Mouse (Mus musculus) heart, embryonic 13.5 days (tissue): ENCODE data around the gene Rmi2. TPM values are rescaled to one million over a fixed set of nuclear protein-coding genes. Genes with fewer than 3 reads are reported as not detected.

Experiments
- ATAC-seq: fragments of 200-750 bp; cut with Nextera tagmentation; 2 replicates; pipeline ENCODE4 v1.8.0; 2017; ENCODE audit warnings: moderate TSS enrichment; ENCODE audit not compliant: insufficient number of reproducible peaks, low FRiP score, low TSS enrichment; ENCODE audit errors: extremely low read depth
- H3K27ac ChIP-seq: fragments of 300-500 bp; sonication (generic); replicated peaks from 2 replicates; pipeline ENCODE4 v1.5.1; 2015; ENCODE audit warnings: moderate library complexity, mild to moderate bottlenecking, inconsistent platforms
- H3K27me3 ChIP-seq: fragments of 300-500 bp; sonication (generic); replicated peaks from 2 replicates; pipeline ENCODE4 v1.6.1; 2015; ENCODE audit warnings: mild to moderate bottlenecking, inconsistent platforms
- H3K36me3 ChIP-seq: fragments of 300-500 bp; sonication (generic); 2 replicates; pipeline ENCODE4 v1.6.1; 2015; ENCODE audit warnings: mild to moderate bottlenecking, inconsistent platforms
- H3K4me1 ChIP-seq: fragments of 300-500 bp; sonication (generic); 2 replicates; pipeline ENCODE4 v1.6.1; 2015; ENCODE audit warnings: inconsistent platforms
- H3K4me2 ChIP-seq: fragments of 300-500 bp; sonication (generic); 2 replicates; pipeline ENCODE4 v1.6.1; 2015; ENCODE audit warnings: inconsistent platforms, mild to moderate bottlenecking, moderate library complexity
- H3K4me3 ChIP-seq: fragments of 300-500 bp; sonication (generic); 2 replicates; pipeline ENCODE4 v1.5.1; 2015; ENCODE audit warnings: moderate library complexity, mild to moderate bottlenecking, inconsistent platforms
- H3K9ac ChIP-seq: fragments of 300-500 bp; sonication (generic); 2 replicates; pipeline ENCODE4 v1.6.1; 2015; ENCODE audit warnings: inconsistent platforms, mild to moderate bottlenecking, moderate library complexity
- H3K9me3 ChIP-seq: fragments of 300-500 bp; sonication (generic); 2 replicates; pipeline ENCODE4 v1.6.1; 2016; ENCODE audit warnings: inconsistent platforms
- WGBS: fragments of 180-500 bp; shearing (Covaris S2); methylation state at CpG from one replicate; pipeline ENCODE4 v1.1.7; 2015; ENCODE audit warnings: mixed read lengths; 5-methylcytosine and 5-hydroxymethylcytosine counted together
- polyA plus RNA-seq: library from polyadenylated mRNA; unstranded; fragments of >200 nt; fragmentation: Nextera tagmentation; extraction: Ambion mirVana; gene quantifications from 2 replicates; pipeline ENCODE4 v1.2.1, GENCODE M21; 2015

The Rmi2 gene
- polyA plus RNA-seq, 1 experiment from 2014 or later = 2.8 TPM

DNA sequence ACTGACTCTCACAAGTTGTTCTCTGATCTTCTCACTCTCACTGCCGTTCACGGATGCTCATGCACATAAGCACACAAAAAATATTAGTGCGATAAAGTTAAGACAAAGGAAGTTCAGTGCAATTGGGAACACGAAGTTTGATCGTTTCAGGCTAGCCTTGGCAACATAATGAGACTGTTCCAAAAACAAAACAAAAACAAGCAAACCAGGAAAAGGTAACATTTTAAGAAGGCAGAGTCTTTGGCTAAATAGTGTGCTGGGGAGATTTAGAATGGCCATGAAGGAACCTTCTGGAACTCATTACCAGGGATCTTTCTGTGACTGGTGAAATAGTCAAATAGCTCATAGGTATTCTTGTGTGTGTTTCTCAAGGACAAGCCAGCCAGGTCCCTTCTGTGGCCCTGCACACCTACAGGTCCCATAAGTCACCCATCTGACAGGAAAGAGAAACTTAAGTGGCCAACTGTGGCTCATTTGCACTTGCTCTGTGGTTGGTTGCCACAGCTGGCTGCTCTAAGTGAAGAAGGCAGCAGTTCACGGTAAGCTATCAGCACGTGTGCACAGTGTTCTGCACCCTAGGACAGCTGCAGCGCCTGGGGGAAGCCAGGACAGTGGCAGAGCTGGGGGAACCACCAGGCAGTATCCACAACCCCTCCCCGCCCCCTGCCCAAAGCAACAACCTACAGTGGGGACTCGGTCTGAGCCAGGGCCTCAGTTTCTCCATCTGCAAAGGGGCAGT, 28.9 kb upstream of the Rmi2 start, which contains the start of gene Prm1:
Gene Prm1 (minus strand): TSS at position 51 of the 739 bp plus-strand sequence.
- 71% methylated on average over 10 of the region's 10 CpGs for WGBS

DNA sequence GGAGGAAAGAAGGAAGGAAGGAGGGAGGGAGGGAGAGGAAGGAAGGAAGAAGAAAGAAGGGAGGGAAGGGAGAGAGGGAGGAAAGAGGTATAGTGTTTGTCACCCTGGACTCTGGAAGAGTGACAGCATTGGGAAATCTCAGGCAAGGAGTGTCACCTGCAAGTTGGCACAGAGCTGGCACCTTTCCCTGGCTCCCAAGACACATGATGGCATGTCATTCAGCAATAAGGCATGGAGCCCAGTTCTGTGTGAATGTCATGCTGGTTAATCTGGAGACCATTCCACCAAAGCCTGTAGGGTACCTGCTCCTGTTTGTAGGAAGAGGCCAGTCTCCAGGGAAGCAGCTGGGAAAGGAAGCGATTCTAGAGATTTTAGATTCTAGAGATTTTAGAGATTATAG, 24.5 kb upstream of the Rmi2 start:
- WGBS = 76% methylated on average over 1 of the region's 1 CpGs
- peaks cover 21% of the 10 kb centered on the region for H3K4me1 ChIP-seq
- H3K36me3 ChIP-seq = no peaks in the 10 kb centered on the region

More for the DNA sequence above, 28.9 kb upstream of the Rmi2 start, which contains the start of gene Prm1:
- Histone ChIP-seq H3K4me1 (peaks cover 2% of the 10 kb centered on the region), H3K4me3 (no peak within 1 kb of the TSS), H3K36me3 (no peaks in the 10 kb centered on the region), H3K4me2 (no peak within 1 kb of the TSS), H3K9me3 (no peaks in the 10 kb centered on the region), H3K27me3 (peaks cover 7% of the 10 kb centered on the region), H3K27ac (no peak within 1 kb of the TSS), H3K9ac (no peak within 1 kb of the TSS)
- no peak for ATAC-seq

DNA sequence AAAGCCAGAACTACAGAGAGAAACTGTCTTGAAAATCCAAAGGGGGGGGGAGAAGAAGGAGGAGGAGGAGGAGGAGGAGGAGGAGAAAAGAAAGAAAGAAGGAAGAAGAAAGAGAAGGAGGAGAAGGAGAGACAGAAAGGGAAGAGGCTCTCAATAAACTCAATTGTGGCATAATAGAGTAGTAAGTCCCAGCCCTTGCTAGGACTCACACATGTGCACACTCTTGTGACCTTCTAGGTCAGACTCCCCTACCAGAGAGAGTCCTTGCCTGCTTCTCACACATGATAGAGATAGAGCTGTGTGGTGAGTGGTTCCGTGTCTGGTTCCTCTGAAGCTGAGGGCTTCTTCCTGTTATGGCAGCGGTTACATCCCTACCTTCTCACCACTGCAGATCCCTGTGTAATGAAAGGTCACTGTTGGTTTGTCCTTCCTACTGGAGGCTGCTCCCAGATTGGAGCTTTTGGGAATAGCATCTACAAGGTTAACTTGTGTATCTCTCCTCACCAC, 21.9 kb upstream of the Rmi2 start, which contains the start of gene Gm11172:
Gene Gm11172 (plus strand): TSS at position 51 of the 507 bp plus-strand sequence.
- Histone ChIP-seq H3K27ac (no peak within 1 kb of the TSS), H3K4me2 (no peak within 1 kb of the TSS), H3K9me3 (no peaks in the 10 kb centered on the region), H3K9ac (no peak within 1 kb of the TSS), H3K4me1 (peaks cover 30% of the 10 kb centered on the region), H3K27me3 (peaks cover 5% of the 10 kb centered on the region; the same call in 1 of the 2 replicates), H3K4me3 (no peak within 1 kb of the TSS), H3K36me3 (no peaks in the 10 kb centered on the region)
- 67% methylated on average over 2 of the region's 2 CpGs for WGBS
- no peak for ATAC-seq

More for the DNA sequence above, 24.5 kb upstream of the Rmi2 start:
- Histone ChIP-seq H3K4me2 (no peak overlapping the region), H3K4me3 (no peak overlapping the region), H3K9me3 (no peaks in the 10 kb centered on the region), H3K27me3 (peaks cover 8% of the 10 kb centered on the region), H3K27ac (no peak overlapping the region), H3K9ac (no peak overlapping the region)
- ATAC-seq = no peak

DNA sequence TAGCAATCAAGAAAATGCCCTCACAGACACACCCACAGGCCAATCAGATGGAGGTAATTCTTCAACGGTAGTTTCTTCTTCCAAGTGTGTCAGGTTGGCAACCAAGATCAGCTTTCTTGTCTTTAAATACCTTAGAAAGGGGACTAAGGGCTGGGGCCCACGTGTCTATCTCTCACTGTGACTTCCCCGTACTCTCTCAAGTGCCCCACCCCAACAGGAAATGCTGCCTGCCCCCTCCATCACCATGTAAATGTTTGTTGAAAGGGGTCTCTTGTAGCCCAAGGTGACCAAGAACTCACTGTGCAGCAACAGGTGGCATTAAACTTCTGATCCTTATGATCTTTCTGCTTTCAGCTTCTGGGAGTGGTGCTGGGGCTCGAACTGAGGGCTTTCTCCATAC, 21.1 kb upstream of the Rmi2 start:
- H3K4me1 ChIP-seq = peaks cover 30% of the 10 kb centered on the region
- no peak overlapping the region for H3K4me3 ChIP-seq
- ATAC-seq = no peak
- no peak overlapping the region for H3K27ac ChIP-seq
- no peaks in the 10 kb centered on the region for H3K9me3 ChIP-seq
- H3K36me3 ChIP-seq = no peaks in the 10 kb centered on the region
- 75% methylated on average over 4 of the region's 4 CpGs for WGBS
- no peak overlapping the region for H3K9ac ChIP-seq
- H3K27me3 ChIP-seq = peaks cover 5% of the 10 kb centered on the region; the same call in 1 of the 2 replicates
- H3K4me2 ChIP-seq = no peak overlapping the region

DNA sequence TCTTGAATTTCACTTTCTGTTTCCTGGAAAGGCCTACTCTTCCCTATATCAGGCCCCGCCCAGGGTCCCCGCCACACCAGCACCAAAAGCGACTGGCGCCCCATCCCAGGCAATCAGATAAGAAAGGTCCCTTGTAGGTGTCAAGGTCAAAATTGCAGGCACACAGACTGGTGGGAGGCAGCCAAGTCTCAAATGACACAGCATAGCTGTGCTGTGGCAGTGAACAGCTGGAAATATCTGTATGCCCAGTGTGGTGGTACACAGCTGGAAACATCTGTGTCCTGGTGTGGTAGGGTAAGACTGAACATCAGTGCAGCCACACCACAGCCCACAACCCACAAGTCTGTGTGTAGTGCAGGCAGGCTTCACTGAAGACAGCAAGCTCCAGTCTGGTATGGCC, 20.0 kb upstream of the Rmi2 start:
- Histone ChIP-seq H3K9me3 (no peaks in the 10 kb centered on the region), H3K27me3 (peaks cover 5% of the 10 kb centered on the region; the same call in 1 of the 2 replicates), H3K27ac (no peak overlapping the region), H3K4me2 (no peak overlapping the region), H3K36me3 (no peaks in the 10 kb centered on the region), H3K4me3 (no peak overlapping the region), H3K9ac (no peak overlapping the region), H3K4me1 (peaks cover 37% of the 10 kb centered on the region)
- WGBS = 38% methylated on average over 4 of the region's 4 CpGs
- ATAC-seq = no peak

DNA sequence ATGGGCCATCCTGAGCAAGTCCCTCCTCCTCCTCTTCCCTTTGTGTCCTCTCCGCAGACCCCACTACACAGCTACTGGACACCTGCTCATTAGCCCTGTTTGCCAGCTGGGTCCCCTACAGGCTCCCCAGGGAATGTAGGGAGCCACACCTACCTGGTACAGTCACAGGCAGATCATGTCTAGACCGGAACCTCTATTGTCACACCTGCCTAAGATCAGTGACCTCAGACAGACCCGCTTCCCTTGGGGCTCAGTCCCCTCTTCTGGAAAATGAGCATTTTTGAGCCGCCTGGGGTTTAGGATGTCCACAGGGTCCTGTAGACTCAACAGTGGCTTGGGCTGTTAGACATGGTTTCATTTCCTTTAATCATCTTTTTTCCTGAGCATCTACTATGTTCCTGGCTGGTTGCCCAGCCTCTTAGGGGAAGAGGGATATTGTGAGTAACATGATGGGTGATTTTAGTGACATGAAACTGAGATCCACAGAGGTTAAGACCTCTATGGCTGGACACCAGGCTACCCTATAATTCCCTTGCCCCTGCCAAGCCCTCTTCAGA, 16.2 kb upstream of the Rmi2 start:
- 82% methylated on average over 4 of the region's 4 CpGs for WGBS
- H3K4me1 ChIP-seq = peaks cover 38% of the 10 kb centered on the region

DNA sequence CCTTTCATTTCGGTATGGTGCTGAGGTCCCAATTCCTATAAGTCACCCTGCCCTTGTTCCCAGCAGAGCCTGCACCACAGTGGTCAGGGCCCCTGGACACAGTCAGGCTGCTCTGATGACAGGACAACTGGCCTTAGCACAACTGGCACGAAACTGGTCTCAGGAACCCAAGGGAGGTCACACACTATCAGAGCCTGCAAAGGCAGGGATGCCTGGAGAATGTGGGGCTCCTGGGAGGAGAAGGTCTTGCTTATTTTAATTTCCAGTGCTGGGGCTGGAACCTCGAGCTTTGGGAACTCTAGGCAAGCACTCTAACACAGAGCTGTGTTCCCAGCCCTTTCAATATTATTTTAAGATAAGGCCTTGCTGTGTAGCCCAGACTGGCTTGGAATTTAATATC, 14.9 kb upstream of the Rmi2 start:
- H3K27me3 ChIP-seq = no peaks in the 10 kb centered on the region
- ATAC-seq = no peak
- H3K27ac ChIP-seq = peak overlapping the region; percentile 43; the same call in 1 of the 2 replicates
- no peaks in the 10 kb centered on the region for H3K9me3 ChIP-seq
- no peak overlapping the region for H3K4me2 ChIP-seq
- no peak overlapping the region for H3K4me3 ChIP-seq
- H3K4me1 ChIP-seq = peaks cover 30% of the 10 kb centered on the region
- H3K9ac ChIP-seq = no peak overlapping the region
- no peaks in the 10 kb centered on the region for H3K36me3 ChIP-seq
- 34% methylated on average over 3 of the region's 3 CpGs for WGBS

More for the DNA sequence above, 16.2 kb upstream of the Rmi2 start:
- Histone ChIP-seq H3K27ac (no peak overlapping the region), H3K9me3 (no peaks in the 10 kb centered on the region), H3K36me3 (no peaks in the 10 kb centered on the region), H3K9ac (no peak overlapping the region), H3K4me3 (no peak overlapping the region), H3K27me3 (no peaks in the 10 kb centered on the region), H3K4me2 (no peak overlapping the region)
- ATAC-seq = no peak

DNA sequence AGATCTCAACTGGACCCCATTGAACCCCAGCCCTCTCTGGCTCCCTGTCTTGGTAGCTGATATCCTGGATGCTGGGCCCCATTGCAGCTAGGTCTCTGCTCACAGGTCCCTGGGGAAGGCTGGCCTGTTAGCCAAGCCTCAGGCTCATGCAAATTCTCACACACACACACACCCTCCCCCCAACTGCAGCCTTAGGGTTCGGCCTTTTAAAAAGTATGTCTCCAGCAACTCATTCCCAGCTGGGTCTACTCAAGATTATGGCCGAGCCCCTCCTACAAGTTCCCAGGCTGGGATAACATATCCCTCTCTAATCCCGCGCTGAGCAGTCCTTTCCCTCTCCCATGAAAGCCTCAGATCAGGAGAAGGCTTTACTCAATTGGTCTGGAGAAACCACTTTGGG, 13.5 kb upstream of the Rmi2 start:
- no peak overlapping the region for H3K27ac ChIP-seq
- peaks cover 28% of the 10 kb centered on the region for H3K4me1 ChIP-seq
- no peak overlapping the region for H3K9ac ChIP-seq
- H3K36me3 ChIP-seq = no peaks in the 10 kb centered on the region
- no peak for ATAC-seq
- H3K9me3 ChIP-seq = no peaks in the 10 kb centered on the region
- no peak overlapping the region for H3K4me2 ChIP-seq
- no peak overlapping the region for H3K4me3 ChIP-seq
- no peaks in the 10 kb centered on the region for H3K27me3 ChIP-seq
- WGBS = 50% methylated on average over 4 of the region's 4 CpGs

DNA sequence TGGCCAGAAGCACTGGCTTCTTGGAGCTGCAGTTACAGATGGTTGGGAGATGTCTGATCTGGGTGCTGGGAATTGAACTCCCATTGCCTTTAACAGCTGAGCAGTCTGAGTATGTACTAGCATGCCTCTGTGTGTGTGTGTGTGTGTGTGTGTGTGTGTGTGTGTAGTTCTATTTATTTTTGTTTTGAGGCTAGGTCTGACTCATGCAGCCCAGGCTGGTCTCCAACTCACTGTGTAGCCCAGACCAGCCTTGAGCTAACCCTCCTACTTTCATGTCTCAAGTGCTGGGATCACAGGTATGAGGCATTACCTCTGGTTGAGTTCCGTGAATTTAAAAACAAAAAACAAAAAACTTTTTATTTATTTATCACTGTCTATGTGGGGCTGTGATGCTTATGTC, 10.3 kb upstream of the Rmi2 start:
- Histone ChIP-seq H3K36me3 (no peaks in the 10 kb centered on the region), H3K27ac (no peak overlapping the region), H3K4me1 (peaks cover 15% of the 10 kb centered on the region), H3K9ac (no peak overlapping the region), H3K27me3 (no peaks in the 10 kb centered on the region), H3K4me3 (no peak overlapping the region), H3K4me2 (no peak overlapping the region), H3K9me3 (no peaks in the 10 kb centered on the region)
- 76% methylated on average over 1 of the region's 1 CpGs for WGBS
- no peak for ATAC-seq

DNA sequence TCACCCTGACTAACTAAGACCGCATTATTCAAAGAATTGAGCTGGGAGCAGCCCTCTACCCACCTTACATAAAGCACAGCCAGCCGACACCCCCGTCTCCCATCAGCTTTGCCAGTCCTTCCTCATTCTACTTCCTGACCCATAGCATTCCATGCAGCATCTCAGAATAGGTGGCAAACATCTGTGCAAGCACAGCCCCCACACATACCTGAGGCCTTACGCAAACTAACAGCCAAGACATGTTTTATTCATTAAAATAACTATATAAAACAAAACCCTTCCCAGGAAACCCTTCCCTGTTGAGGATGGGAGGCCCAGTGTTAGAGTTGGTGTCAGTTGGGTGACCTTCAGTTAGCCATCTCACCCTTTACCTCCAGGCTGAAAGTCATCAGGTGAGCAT, 9.0 kb upstream of the Rmi2 start:
- H3K4me2 ChIP-seq = no peak overlapping the region
- WGBS = 77% methylated on average over 4 of the region's 4 CpGs
- no peak overlapping the region for H3K4me3 ChIP-seq
- no peak for ATAC-seq
- no peak overlapping the region for H3K27ac ChIP-seq
- no peak overlapping the region for H3K9ac ChIP-seq
- H3K4me1 ChIP-seq = 0 out of 2 replicates have a peak, but pooled peaks cover 3% of the 10 kb centered on the region
- H3K27me3 ChIP-seq = no peaks in the 10 kb centered on the region
- no peaks in the 10 kb centered on the region for H3K36me3 ChIP-seq
- H3K9me3 ChIP-seq = no peaks in the 10 kb centered on the region

DNA sequence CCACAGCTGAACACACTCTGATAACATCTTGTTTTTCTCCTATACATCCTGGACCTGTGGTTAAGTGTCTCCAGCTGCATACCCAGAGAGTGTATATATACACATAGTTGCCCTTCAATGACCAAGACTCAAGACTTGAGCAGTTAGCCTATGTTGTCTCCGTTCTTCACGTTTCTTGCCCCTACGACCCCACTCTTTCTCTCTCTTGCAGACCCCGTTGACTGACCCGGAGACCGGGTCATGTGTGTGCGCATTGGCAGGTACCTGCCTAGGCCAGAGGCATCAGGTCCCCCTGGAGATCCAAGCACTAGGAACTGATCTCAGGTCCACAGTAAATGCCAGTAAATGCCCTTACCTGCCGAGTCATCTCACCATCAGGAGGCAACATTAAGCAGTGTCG, 7.6 kb upstream of the Rmi2 start:
- no peaks in the 10 kb centered on the region for H3K27me3 ChIP-seq
- H3K4me1 ChIP-seq = no peaks in the 10 kb centered on the region
- H3K9me3 ChIP-seq = no peaks in the 10 kb centered on the region
- 87% methylated on average over 9 of the region's 9 CpGs for WGBS
- H3K36me3 ChIP-seq = no peaks in the 10 kb centered on the region
- ATAC-seq = no peak
- no peak overlapping the region for H3K27ac ChIP-seq
- no peak overlapping the region for H3K4me2 ChIP-seq
- H3K4me3 ChIP-seq = no peak overlapping the region
- H3K9ac ChIP-seq = no peak overlapping the region
